Mouse (Mus musculus): ENCODE results near the gene Tunar. TPM values are rescaled to one million over a fixed set of nuclear protein-coding genes. Genes with fewer than 3 reads are reported as not detected.

The Tunar gene
- not detected for polyA plus RNA-seq (2017; shearing (Covaris generic))

GRCm38 (mm10) chr12:105333570-105333969, at the start of gene Tunar:
Tunar (plus strand) TSS chr12:105333870.

Other genes with a start within 250 kb of the Tunar start
- not detected for gene Tcl1b2, start 187.9 kb upstream of the Tunar start, polyA plus RNA-seq (2017; shearing (Covaris generic))
- not detected for gene Tcl1b1, start 174.2 kb upstream of the Tunar start, polyA plus RNA-seq (2017; shearing (Covaris generic))
- not detected for gene Tcl1b5, start 157.5 kb upstream of the Tunar start, polyA plus RNA-seq (2017; shearing (Covaris generic))
- gene Tcl1b3, start 142.8 kb upstream of the Tunar start, polyA plus RNA-seq (2017; shearing (Covaris generic)) = not detected
- gene Tcl1b4, start 131.9 kb upstream of the Tunar start, polyA plus RNA-seq (2017; shearing (Covaris generic)) = not detected
- 0.29 TPM for gene Tcl1, start 111.1 kb upstream of the Tunar start, polyA plus RNA-seq (2017; shearing (Covaris generic))
- gene D430019H16Rik, start 120.0 kb downstream of the Tunar start, polyA plus RNA-seq (2017; shearing (Covaris generic)) = 0.27 TPM
- gene Bdkrb2, start 229.4 kb downstream of the Tunar start, polyA plus RNA-seq (2017; shearing (Covaris generic)) = not detected

Measured in effector memory CD4-positive, alpha-beta T cell, adult 5 months (primary cell).